Mouse (Mus musculus) G1E (cell line): Measurements from ENCODE around the gene Haspin.

Experiments used
- CTCF ChIP-seq: IDR thresholded peaks from 2 replicates; pipeline ENCODE4 v1.5.1; 2012; ENCODE audit warnings: low read depth, low read length, inconsistent platforms, mixed read lengths
- GATA1 ChIP-seq: IDR thresholded peaks from 2 replicates; pipeline ENCODE4 v1.6.1; 2012; ENCODE audit warnings: borderline replicate concordance, low read length, inconsistent platforms, mixed read lengths
- GATA2 ChIP-seq: IDR thresholded peaks from 2 replicates; pipeline ENCODE4 v1.6.1; 2012; ENCODE audit warnings: low read depth, low read length, inconsistent platforms, borderline replicate concordance

DNA sequence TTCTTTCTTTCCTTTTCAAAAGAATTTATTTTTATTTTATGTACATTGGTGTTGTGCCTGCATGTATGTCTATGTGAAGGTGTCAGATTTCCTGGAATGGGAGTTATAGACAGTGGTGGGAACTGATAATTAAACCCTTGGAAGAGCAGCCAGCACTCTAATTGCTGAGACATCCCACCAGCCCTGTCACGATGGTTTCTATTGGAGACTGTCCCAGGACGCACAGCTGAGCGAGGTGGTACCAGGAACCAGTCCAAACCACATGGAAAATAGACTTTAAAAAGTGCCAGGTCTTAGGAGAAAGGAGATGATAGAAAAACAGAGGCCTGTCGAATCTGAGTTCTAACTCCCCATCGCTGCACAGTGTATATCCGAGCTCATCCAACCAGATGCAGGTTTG lies 17.0 kb upstream of the Haspin start:
- TF ChIP-seq GATA1 (no peak), CTCF (no peak), GATA2 (no peak)
